Mouse (Mus musculus) small intestine, adult 2 months (tissue): Measurements from ENCODE around the gene Src. TPM values are rescaled to one million over a fixed set of nuclear protein-coding genes. Genes with fewer than 3 reads are reported as not detected.

Source experiments
- H3K27ac ChIP-seq: fragments of 200-500 bp; 2 replicates; pipeline ENCODE4 v1.5.1; 2012; ENCODE audit warnings: low read depth, low read length, control low read depth, inconsistent platforms; ENCODE audit not compliant: insufficient read depth
- H3K27me3 ChIP-seq: fragments of 200-500 bp; 2 replicates; pipeline ENCODE4 v1.6.1; 2012; ENCODE audit warnings: mild to moderate bottlenecking, moderate library complexity, low read length, inconsistent platforms; ENCODE audit not compliant: control insufficient read depth, insufficient read depth
- H3K36me3 ChIP-seq: fragments of 200-500 bp; 2 replicates; pipeline ENCODE4 v1.6.1; 2012; ENCODE audit warnings: mild to moderate bottlenecking, low read length, control low read depth, inconsistent platforms; ENCODE audit not compliant: control insufficient read depth, insufficient read depth
- H3K4me1 ChIP-seq: fragments of 200-500 bp; 2 replicates; pipeline ENCODE4 v1.6.1; 2012; ENCODE audit warnings: low read length, inconsistent platforms, mixed read lengths; ENCODE audit not compliant: control insufficient read depth, insufficient read depth, insufficient read length
- H3K4me3 ChIP-seq: fragments of 200-500 bp; 2 replicates; pipeline ENCODE4 v1.5.1; 2012; ENCODE audit warnings: low read depth, mild to moderate bottlenecking, control low read depth, inconsistent platforms, low read length, moderate library complexity
- CTCF ChIP-seq: fragments of 200-500 bp; IDR thresholded peaks from 2 replicates; pipeline ENCODE4 v1.5.1; 2012; ENCODE audit warnings: low read depth, mild to moderate bottlenecking, control low read depth, inconsistent platforms, low read length, moderate library complexity, mixed read lengths; ENCODE audit not compliant: insufficient replicate concordance, insufficient read length; ENCODE audit errors: extremely low read depth
- POLR2A ChIP-seq: fragments of 200-500 bp; IDR thresholded peaks from 2 replicates; pipeline ENCODE4 v1.6.1; 2012; ENCODE audit warnings: low read depth, mild to moderate bottlenecking, control low read depth, inconsistent platforms, low read length, moderate library complexity
- WGBS: fragments of 180-500 bp; shearing (Covaris S2); methylation state at CpG from one replicate; pipeline ENCODE4 v1.1.7; 2018; 5-methylcytosine and 5-hydroxymethylcytosine counted together
- polyA plus RNA-seq: library from polyadenylated mRNA; depleted of rRNA; stranded (reverse); fragments of >200 nt; gene quantifications from 2 replicates; pipeline ENCODE4 v1.2.3, GENCODE M21; 2012

Gene Src
- polyA plus RNA-seq, 1 experiment, result 161 TPM

DNA sequence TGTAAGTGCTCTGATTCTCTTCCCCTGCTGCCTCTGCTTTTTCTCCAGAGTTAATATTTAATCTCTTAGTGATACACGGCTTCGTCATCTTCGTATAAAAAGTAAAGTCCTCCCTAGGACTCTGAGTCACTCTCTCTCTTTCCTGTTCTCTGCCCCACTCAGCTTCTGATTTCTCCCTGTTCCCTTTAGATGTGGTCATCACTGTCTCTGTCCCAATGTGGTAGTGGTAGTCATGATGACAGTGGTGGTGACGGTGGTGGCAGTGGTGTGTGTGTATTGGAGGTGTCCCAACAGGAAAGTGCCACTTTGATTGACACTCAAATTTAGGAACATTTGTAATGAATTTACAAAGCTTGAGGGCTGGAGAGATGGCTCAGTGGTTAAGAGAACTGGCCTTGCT lies 83.1 kb downstream of the Src start:
- H3K27me3 ChIP-seq, result no peaks in the 10 kb centered on the region
- peaks cover 5% of the 10 kb centered on the region; the same call in 1 of the 2 replicates for H3K4me1 ChIP-seq
- no peaks in the 10 kb centered on the region for H3K36me3 ChIP-seq
- peak overlapping the region; percentile 93 for H3K27ac ChIP-seq
- no peak for TF ChIP-seq CTCF
- TF ChIP-seq POLR2A, result no peak
- 21% methylated on average over 4 of the region's 4 CpGs for WGBS
- H3K4me3 ChIP-seq, result no peak overlapping the region

DNA sequence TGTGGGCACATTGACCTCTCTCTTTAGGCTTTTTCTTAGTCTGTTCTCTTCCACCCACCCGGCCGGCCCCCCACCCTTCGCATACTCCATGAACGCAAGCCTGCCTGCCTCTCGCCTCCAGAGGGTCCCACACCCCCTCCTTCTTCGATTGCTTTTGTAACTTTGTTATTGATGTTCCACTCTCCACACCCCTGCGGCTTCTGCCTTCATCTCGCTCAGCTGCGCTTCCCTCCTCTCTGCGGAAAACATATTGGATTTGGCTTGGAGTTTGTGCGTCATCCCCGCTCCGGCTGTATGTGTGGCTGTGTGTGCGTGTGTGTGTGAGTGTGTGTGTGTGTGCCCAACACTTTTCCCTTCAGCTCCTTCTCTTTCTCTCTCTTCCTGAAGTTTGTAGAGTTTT lies 88.5 kb downstream of the Src start:
- Histone ChIP-seq H3K27me3 (no peaks in the 10 kb centered on the region), H3K4me3 (no peak overlapping the region), H3K4me1 (peaks cover 20% of the 10 kb centered on the region), H3K27ac (no peak overlapping the region), H3K36me3 (no peaks in the 10 kb centered on the region)
- WGBS, result 35% methylated on average over 14 of the region's 14 CpGs
- TF ChIP-seq CTCF, result no peak
- no peak for TF ChIP-seq POLR2A

DNA sequence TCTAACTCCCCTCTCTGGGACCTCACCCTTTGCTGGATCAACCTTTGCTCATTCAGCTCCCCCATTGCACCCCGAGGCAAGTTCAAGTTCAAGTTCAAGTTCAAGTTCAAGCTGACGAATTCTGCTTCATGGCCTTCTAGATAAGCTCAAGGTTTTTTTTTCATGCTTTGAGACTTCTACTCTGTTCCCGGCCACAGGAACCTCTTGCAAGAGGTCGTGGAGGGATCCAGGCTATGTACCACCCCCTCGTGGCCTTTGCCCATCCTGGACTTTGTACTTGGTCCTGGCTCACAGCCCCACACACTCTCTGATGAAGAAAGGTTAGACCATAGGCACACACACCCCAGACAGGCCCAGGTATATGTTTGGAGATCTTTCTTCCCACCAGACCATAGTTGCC lies 90.9 kb downstream of the Src start:
- no peak overlapping the region for H3K4me3 ChIP-seq
- WGBS, result 31% methylated on average over 5 of the region's 5 CpGs
- peak overlapping the region; percentile 97 for H3K27ac ChIP-seq
- no peaks in the 10 kb centered on the region for H3K36me3 ChIP-seq
- no peak for TF ChIP-seq POLR2A
- TF ChIP-seq CTCF, result no peak
- no peaks in the 10 kb centered on the region for H3K27me3 ChIP-seq
- peaks cover 15% of the 10 kb centered on the region for H3K4me1 ChIP-seq

DNA sequence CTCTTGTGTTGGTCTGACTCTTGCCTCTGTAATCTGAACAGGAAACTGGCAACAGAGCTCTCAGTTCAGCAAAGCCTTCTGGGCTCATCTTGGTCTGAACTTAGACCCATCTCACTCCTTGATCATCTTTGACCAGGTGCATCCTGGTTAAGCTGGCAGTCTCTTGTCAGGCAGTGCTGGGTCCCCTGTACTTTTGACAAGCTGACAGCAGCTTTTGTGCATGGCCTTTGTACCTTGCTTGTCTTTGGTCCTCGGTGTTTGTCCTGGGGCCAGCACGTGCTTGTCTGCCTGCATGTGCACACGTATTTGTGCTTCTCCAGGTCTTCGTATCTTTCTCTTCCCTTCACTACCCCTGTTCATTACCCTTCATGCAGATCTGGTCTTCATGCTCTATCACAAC lies 91.8 kb downstream of the Src start:
- 36% methylated on average over 4 of the region's 4 CpGs for WGBS
- Histone ChIP-seq H3K36me3 (no peaks in the 10 kb centered on the region), H3K27ac (peak overlapping the region; percentile 97; the same call in 1 of the 2 replicates), H3K4me1 (peaks cover 15% of the 10 kb centered on the region), H3K4me3 (no peak overlapping the region), H3K27me3 (no peaks in the 10 kb centered on the region)
- no peak for TF ChIP-seq CTCF
- no peak for TF ChIP-seq POLR2A

DNA sequence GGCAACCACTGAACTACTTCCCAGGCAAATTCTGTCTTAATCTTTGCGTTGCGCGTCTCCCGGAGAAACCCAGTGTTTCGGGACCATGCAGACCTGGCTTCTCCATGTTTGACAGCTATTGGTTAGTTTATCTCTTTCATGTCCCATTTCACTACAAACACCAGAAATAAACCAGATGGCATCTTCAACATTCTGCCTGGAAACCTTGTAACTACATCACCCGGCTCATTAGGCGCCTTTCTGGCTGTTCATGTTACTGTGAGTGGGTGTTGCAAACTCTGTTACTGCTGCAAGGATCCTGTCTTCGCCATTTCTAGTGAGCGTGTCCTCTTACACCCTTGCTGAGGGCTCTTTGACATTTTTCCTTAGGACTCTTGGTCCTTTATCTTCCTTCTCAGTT lies 94.6 kb downstream of the Src start:
- H3K4me3 ChIP-seq, result no peak overlapping the region
- WGBS, result 89% methylated on average over 9 of the region's 9 CpGs
- peaks cover 15% of the 10 kb centered on the region for H3K4me1 ChIP-seq
- no peaks in the 10 kb centered on the region for H3K36me3 ChIP-seq
- H3K27me3 ChIP-seq, result no peaks in the 10 kb centered on the region
- no peak for TF ChIP-seq POLR2A
- no peak overlapping the region for H3K27ac ChIP-seq

DNA sequence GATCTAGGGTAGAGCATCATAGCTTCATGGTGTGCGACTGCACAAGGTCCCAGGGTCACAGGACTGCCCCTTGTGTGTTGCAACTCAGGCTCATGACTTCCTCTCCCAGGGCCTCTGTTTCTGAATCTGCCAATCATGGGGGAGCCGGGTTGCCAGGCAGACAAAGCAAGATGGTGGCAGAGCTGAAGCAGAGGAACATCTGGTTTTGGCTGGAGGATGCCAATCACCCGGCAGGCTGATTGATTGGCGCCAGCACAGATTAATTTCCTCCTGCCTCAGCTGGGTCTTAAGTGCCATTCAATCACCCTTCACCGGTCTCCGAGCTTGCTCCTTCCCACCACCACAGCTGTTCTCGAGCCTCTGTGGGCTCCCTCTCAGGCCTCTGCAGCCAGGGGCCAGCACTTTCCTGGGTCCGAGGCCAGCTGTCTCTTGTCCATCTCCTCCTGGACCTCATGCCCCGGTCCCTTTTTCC lies 95.5 kb downstream of the Src start:
- no peaks in the 10 kb centered on the region for H3K27me3 ChIP-seq
- no peak overlapping the region for H3K27ac ChIP-seq
- no peaks in the 10 kb centered on the region for H3K36me3 ChIP-seq
- 61% methylated on average over 9 of the region's 9 CpGs for WGBS
- no peak overlapping the region for H3K4me3 ChIP-seq
- peaks cover 10% of the 10 kb centered on the region for H3K4me1 ChIP-seq
- TF ChIP-seq CTCF, result no peak
- no peak for TF ChIP-seq POLR2A

DNA sequence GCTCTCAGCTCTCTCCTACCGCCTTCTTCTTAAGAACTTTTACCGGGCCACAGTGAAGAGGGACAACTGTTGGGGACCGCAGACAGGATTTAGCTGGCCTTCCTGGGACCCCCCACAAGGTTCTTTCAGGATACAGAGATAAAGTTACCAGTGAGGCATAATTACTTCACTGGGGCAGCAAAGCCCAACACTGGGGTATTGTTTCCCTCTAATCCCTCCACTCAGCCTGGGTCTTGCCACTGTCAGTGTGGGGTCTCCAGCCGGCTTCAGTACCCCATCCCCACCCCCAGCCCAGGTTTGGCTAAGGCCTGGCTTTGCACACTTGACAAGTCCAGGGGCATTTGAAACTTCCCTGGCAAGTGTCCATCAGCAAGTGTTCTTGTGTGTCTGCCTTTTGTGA lies 96.1 kb downstream of the Src start:
- H3K36me3 ChIP-seq, result no peaks in the 10 kb centered on the region
- H3K4me1 ChIP-seq, result peaks cover 8% of the 10 kb centered on the region
- no peak overlapping the region for H3K4me3 ChIP-seq
- H3K27ac ChIP-seq, result no peak overlapping the region
- H3K27me3 ChIP-seq, result no peaks in the 10 kb centered on the region
- TF ChIP-seq CTCF (no peak), POLR2A (no peak)
- 40% methylated on average over 4 of the region's 4 CpGs for WGBS

DNA sequence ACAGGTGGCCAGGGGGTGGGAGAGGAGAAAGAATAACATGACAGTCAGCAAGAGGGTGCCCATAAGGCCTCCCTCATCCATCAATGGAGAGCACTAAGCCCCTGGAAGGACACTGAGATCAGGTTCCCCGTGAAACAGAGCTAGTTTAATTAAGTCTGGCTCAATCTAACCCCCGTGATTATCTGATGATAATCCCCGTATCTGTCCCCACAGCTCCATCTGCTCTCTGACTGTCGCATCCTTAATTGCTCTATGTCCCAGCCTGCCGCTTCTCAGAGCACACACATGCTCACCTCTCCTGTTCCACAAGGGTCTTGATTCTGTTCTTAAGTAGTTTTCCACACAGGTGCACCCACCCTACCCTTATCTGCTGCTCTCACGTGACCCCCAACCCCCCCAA lies 99.3 kb downstream of the Src start:
- Histone ChIP-seq H3K4me1 (no peaks in the 10 kb centered on the region), H3K27me3 (no peaks in the 10 kb centered on the region), H3K36me3 (no peaks in the 10 kb centered on the region), H3K4me3 (no peak overlapping the region), H3K27ac (no peak overlapping the region)
- 54% methylated on average over 6 of the region's 6 CpGs for WGBS
- TF ChIP-seq POLR2A (no peak), CTCF (no peak)
